Mouse (Mus musculus): ENCODE measurements around the gene Eipr1. TPM values are rescaled to one million over a fixed set of nuclear protein-coding genes. Genes with fewer than 3 reads are reported as not detected.
A peak's percentile ranks its signal among the peaks of the same experiment; 100 is the strongest.
"Not testable (repeated sequence)": the region's sequence is repeated elsewhere in the genome, so short reads cannot be mapped to it uniquely, and the experiment has no call there.

Eipr1 gene
- polyA plus RNA-seq, 1 experiment from 2014 or later: 36.0 TPM

DNA sequence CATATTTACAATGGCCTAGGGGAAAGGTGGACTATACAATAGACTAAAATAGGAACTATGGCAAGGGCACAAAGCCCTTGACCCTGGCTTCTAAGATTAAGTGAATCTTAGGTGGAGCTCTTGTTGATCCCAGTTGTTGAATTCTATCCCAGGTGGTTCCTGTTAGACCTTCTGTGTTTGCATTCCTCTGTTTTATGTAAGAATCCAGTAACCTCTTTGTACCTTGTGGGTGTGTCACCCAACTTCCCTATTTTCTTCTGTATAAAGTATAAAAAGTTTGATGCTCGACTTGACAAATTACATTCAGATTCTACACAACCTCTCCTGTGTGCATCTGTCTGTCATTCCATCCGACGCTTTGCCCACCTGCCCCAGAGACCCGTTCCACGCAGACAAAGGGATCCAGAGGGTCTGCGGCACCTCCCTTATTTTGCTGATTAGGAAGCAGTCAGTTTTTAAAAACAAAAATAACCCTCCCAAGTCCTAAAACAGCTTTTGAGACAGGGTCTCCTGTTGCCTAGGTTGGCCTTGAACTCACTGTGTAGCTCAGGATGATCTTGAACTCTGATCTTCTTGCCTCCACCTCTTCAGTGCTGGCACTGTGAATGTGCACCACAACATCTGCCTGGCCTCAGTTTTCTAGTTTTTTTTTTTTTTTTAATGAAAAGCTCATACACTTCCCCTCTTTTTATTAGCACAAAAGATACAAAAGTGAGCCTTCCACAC lies 17.9 kb upstream of the Eipr1 start:
- peaks cover 67% of the 10 kb centered on the region for H3K36me3 ChIP-seq
- H3K9me3 ChIP-seq; H3K27ac ChIP-seq; H3K27me3 ChIP-seq (ENCODE audit: insufficient read depth, poor library complexity, severe bottlenecking); DNase-seq (ENCODE audit: low spot score); H3K4me1 ChIP-seq; H3K4me3 ChIP-seq: not testable (repeated sequence)
- WGBS: 94% methylated on average over 6 of the region's 6 CpGs

DNA sequence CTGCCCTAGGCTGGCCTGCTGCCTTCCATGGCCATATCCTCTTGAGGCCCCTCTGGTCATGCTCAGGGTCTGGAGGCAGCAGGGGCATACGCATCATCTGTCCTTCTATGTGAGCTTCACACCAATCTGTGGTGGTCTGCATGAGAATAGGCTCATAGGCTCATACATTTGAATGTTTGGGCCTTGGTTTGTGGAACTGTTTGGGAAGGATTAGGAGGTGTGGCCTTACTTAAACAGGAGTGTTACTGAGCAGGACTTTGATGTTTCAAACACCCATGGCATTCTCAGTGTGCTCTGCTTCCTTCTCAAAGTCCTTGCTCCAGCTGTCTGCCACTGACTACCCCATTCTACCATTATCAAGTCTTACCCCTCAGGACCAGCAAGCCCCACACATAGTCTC lies 17.3 kb upstream of the Eipr1 start:
- H3K9me3 ChIP-seq: no peaks in the 10 kb centered on the region
- H3K36me3 ChIP-seq: peaks cover 64% of the 10 kb centered on the region
- 97% methylated on average over 1 of the region's 1 CpGs for WGBS
- no peaks in the 10 kb centered on the region for H3K4me1 ChIP-seq
- no peak overlapping the region for H3K27ac ChIP-seq
- H3K4me3 ChIP-seq: no peak overlapping the region
- no peaks in the 10 kb centered on the region for H3K27me3 ChIP-seq (ENCODE audit: insufficient read depth, poor library complexity, severe bottlenecking)
- no peak for DNase-seq (ENCODE audit: low spot score)

DNA sequence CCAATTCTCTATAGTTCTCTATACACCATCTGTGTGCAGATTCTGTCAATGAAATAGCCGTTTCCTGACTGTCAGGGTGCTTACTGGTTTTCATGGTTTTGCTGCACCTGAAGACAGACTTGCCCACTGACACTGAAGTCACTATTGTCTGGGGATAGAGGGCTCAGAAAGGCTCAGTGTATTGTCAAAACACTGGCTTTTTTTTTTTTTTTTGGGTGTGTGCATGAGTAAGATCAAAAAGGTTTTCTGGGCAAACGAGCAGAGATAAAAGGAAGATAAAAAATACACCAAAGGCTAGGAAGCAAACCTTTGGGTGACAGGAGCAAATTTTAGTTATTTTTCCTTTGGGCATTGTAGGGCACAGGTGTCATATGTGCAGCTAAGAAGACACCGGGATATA lies 16.3 kb upstream of the Eipr1 start:
- 88% methylated on average over 3 of the region's 3 CpGs for WGBS
- no peaks in the 10 kb centered on the region for H3K4me1 ChIP-seq
- no peak for DNase-seq (ENCODE audit: low spot score)
- no peaks in the 10 kb centered on the region for H3K9me3 ChIP-seq
- H3K4me3 ChIP-seq: no peak overlapping the region
- no peak overlapping the region for H3K27ac ChIP-seq
- H3K27me3 ChIP-seq (ENCODE audit: insufficient read depth, poor library complexity, severe bottlenecking): no peaks in the 10 kb centered on the region
- H3K36me3 ChIP-seq: peaks cover 59% of the 10 kb centered on the region

DNA sequence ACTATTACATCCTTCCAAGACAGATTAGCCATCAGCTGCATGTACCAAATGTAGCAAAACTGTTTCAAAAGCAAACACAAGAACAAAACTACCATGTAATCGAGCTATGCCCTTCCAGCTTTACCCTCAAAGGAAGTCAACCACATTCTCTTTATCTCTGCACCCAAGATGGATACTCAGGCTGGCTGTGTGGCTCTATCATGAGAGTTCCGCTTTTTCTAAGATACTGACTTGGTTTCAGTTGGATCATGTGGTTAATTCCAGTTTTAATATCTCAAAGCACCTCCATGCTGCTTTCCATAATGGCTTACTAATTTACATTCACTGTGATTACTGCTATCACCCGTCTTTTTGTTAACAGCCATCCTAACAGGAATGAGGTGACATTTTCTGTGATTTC lies 8.3 kb upstream of the Eipr1 start:
- 86% methylated on average over 3 of the region's 3 CpGs for WGBS
- Histone ChIP-seq H3K27me3 (ENCODE audit: insufficient read depth, poor library complexity, severe bottlenecking) (no peaks in the 10 kb centered on the region), H3K27ac (no peak overlapping the region), H3K9me3 (no peaks in the 10 kb centered on the region), H3K36me3 (peaks cover 47% of the 10 kb centered on the region), H3K4me1 (peaks cover 1% of the 10 kb centered on the region), H3K4me3 (no peak overlapping the region)
- DNase-seq (ENCODE audit: low spot score): no peak

DNA sequence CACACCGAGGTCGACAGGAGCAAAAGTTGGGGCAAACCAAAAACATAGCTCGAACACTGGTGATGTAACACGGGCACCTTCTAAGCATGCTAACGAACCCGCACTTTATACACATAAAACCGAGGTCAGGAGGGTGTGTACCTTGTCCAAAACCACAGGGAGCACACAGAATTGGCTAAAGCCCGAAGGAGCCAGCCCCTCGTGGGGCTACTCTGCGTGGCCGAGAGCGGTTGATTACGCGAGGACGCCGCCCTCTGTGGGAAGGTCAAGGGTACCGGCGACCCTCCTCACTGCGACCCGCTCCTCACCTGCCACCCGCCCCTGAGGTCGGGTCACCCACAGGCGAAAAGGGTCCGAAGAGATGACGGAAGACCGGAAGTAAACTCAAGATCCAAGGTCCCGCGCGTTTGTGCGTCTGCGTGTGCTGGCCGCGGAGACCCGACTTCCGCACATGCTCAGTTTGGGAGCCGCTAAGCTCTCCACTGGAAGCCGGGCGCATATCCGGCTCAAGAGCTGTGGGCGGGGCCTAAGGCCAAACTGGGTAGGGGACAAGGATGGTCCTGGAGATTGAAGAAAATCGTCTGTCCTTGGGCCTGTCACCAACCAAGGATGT lies 1.5 kb upstream of the Eipr1 start, which contains the start of gene Trappc12:
Gene Trappc12, minus strand, starts transcription at position 452 of the 613 bp plus-strand sequence.
- peak within 1 kb of the TSS; percentile 87 for H3K4me3 ChIP-seq
- H3K9me3 ChIP-seq: no peaks in the 10 kb centered on the region
- H3K27ac ChIP-seq: peak within 1 kb of the TSS; percentile 91
- peaks cover 22% of the 10 kb centered on the region for H3K36me3 ChIP-seq
- peak; percentile 96 for DNase-seq (ENCODE audit: low spot score)
- under 1% methylated on average over 41 of the region's 41 CpGs for WGBS
- peaks cover 34% of the 10 kb centered on the region for H3K4me1 ChIP-seq
- no peaks in the 10 kb centered on the region for H3K27me3 ChIP-seq (ENCODE audit: insufficient read depth, poor library complexity, severe bottlenecking)

DNA sequence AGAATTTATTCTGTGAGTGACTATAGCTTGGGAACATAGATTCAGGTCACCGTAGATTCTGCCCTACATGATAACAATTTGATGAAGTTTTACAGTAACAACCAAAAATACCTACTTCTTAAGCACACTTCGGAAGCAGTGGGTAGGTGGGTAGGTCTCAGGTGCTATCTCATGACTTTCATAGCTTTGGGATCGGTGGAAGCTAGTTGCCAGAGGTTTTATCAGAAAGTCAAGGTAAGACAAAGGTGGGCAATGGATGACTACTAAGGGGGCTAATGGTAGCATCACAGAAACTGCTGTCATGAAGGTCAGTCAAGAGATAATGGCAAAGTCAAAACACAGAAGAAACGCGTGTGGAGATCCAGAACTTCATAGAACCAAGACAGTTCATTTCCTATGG lies 727 bp upstream of the Eipr1 start:
- Histone ChIP-seq H3K4me1 (peaks cover 34% of the 10 kb centered on the region), H3K27ac (peak overlapping the region; percentile 91; the same call in 1 of the 2 replicates), H3K4me3 (peak overlapping the region; percentile 71; the same call in 1 of the 2 replicates), H3K9me3 (no peaks in the 10 kb centered on the region), H3K36me3 (peaks cover 14% of the 10 kb centered on the region), H3K27me3 (ENCODE audit: insufficient read depth, poor library complexity, severe bottlenecking) (no peaks in the 10 kb centered on the region)
- DNase-seq (ENCODE audit: low spot score): no peak
- 84% methylated on average over 5 of the region's 5 CpGs for WGBS

DNA sequence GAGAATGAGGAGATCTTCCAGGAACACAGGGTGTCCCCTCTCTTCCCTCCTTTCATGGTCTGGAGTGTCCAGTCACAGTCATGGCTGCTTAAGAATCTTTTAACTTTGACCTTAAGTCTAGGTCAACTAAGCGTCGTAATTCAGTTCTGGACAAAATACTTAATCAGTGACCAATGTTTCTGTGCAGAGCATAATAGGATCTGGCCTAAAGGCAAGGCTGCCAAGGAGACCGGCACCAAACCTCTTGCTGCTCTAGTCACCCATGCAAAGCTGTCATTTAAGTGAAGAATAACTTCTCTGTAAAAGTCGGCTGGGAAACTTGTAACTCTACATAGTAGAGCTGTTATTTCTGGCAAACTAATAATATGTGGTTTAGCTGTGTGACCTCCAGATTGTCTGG lies 4.4 kb downstream of the Eipr1 start:
- 83% methylated on average over 4 of the region's 4 CpGs for WGBS
- no peaks in the 10 kb centered on the region for H3K9me3 ChIP-seq
- H3K27me3 ChIP-seq (ENCODE audit: insufficient read depth, poor library complexity, severe bottlenecking): no peaks in the 10 kb centered on the region
- no peak for DNase-seq (ENCODE audit: low spot score)
- peaks cover 13% of the 10 kb centered on the region for H3K4me1 ChIP-seq
- H3K27ac ChIP-seq: no peak overlapping the region
- no peaks in the 10 kb centered on the region for H3K36me3 ChIP-seq
- no peak overlapping the region for H3K4me3 ChIP-seq

DNA sequence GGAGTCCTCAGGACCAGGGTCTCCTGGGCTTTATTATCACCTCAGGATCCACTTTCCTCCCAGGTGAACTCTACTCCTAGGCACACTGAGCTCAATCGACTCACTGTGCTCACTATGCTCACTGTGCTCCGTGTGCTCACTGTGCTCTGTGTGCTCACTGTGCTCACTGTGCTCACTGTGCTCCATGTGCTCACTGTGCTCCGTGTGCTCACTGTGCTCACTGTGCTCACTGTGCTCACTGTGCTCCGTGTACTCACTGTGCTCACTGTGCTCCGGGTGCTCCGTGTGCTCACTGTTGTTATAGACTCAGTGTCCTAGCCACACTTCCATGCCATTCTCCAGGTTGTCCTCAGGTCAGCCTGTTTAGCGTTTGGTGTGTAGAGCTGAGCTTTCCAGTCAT lies 18.4 kb downstream of the Eipr1 start:
- Histone ChIP-seq H3K36me3 (no peaks in the 10 kb centered on the region), H3K4me3 (no peak overlapping the region), H3K9me3 (no peaks in the 10 kb centered on the region), H3K4me1 (peaks cover 6% of the 10 kb centered on the region; the same call in 1 of the 2 replicates), H3K27ac (no peak overlapping the region), H3K27me3 (ENCODE audit: insufficient read depth, poor library complexity, severe bottlenecking) (no peaks in the 10 kb centered on the region)
- WGBS: 92% methylated on average over 7 of the region's 7 CpGs
- DNase-seq (ENCODE audit: low spot score): no peak

DNA sequence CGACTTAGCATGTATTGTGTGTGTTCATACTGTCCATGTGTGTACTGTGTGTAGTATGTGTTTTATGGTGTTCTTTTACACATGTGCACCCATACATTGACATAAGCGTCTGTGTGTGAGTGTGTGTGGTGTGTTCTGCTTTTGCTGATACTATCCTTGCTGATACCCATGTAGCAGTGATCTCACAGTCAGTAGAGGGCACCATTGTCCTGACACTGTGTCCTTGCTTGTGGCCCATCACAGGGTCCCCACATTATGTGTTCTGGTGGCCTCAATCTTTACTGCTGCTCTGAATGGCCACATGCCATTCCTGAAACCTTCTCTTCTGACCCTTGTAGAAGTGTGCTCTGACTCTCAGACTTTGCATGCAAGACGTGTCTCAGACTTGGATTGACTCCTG lies 22.2 kb downstream of the Eipr1 start:
- no peaks in the 10 kb centered on the region for H3K9me3 ChIP-seq
- 85% methylated on average over 3 of the region's 3 CpGs for WGBS
- DNase-seq (ENCODE audit: low spot score): no peak

DNA sequence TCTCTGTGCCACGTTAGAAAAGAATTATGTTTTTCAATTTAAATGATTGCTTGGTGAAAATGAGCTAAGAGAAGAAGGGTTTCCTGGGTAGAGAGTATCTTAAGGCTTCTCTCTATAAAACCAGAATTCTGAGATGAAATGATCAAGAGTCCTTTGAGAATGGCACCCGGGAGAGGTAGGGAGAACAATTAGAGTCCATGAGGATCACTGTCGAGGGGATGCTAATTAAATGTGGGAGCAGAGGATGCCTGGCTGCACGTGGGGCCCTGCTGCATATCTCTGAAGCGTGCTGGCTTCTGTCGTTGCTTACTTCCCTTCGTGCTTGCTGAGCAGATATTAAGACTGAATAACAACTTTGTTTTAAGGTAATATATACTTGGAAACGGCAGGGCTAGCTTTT lies 23.5 kb downstream of the Eipr1 start:
- Histone ChIP-seq H3K4me3 (no peak overlapping the region), H3K4me1 (peaks cover 9% of the 10 kb centered on the region; the same call in 1 of the 2 replicates), H3K27ac (no peak overlapping the region), H3K36me3 (no peaks in the 10 kb centered on the region), H3K27me3 (ENCODE audit: insufficient read depth, poor library complexity, severe bottlenecking) (no peaks in the 10 kb centered on the region), H3K9me3 (no peaks in the 10 kb centered on the region)
- DNase-seq (ENCODE audit: low spot score): no peak
- 56% methylated on average over 8 of the region's 8 CpGs for WGBS

More for the DNA sequence above, 22.2 kb downstream of the Eipr1 start:
- no peak overlapping the region for H3K4me3 ChIP-seq
- H3K36me3 ChIP-seq: no peaks in the 10 kb centered on the region
- H3K4me1 ChIP-seq: peaks cover 9% of the 10 kb centered on the region; the same call in 1 of the 2 replicates
- H3K27me3 ChIP-seq (ENCODE audit: insufficient read depth, poor library complexity, severe bottlenecking): no peaks in the 10 kb centered on the region
- no peak overlapping the region for H3K27ac ChIP-seq

DNA sequence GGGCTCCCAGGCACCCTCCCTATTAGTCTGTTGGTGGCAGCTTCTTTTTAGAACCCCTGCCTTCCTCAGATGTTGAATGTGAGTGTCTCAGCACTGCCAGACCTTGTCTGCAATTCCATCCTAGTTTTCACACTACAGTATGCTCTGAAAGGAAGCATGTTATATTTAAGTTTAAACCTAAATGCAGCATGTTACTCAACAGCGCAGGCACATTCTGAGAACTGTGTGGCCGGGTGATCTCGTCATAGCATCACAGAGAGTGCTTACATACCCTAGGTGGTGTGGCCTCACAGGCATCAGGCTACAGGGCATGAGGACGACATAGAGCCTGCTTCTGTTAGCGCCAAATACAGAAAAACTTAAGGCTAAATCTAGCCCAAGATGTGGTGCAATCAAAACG lies 24.0 kb downstream of the Eipr1 start:
- Histone ChIP-seq H3K27me3 (ENCODE audit: insufficient read depth, poor library complexity, severe bottlenecking) (no peaks in the 10 kb centered on the region), H3K36me3 (no peaks in the 10 kb centered on the region), H3K4me1 (peaks cover 9% of the 10 kb centered on the region; the same call in 1 of the 2 replicates), H3K9me3 (no peaks in the 10 kb centered on the region), H3K27ac (no peak overlapping the region), H3K4me3 (no peak overlapping the region)
- no peak for DNase-seq (ENCODE audit: low spot score)
- WGBS: 88% methylated on average over 6 of the region's 6 CpGs

DNA sequence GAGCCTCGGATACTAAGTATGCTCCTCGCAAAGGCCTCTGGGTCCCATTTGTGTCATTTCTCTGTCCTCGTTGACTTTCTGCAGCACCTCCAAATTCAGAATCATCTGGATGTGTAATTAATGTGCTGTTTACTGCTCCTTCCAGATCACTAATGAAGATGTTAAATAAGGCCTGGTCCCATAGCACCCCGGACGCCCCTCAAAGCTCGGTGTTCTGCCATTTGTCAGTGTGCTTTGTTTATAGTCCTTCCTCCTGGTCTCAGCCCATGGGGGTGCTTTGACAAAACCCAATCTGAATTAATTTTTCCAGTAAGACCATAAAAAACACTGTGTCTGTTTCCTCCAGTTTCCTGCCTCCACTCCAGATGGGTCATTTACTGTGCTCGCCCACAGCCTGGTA lies 28.6 kb downstream of the Eipr1 start:
- Histone ChIP-seq H3K4me1 (peaks cover 20% of the 10 kb centered on the region), H3K27me3 (ENCODE audit: insufficient read depth, poor library complexity, severe bottlenecking) (no peaks in the 10 kb centered on the region), H3K4me3 (no peak overlapping the region), H3K27ac (no peak overlapping the region), H3K9me3 (no peaks in the 10 kb centered on the region), H3K36me3 (no peaks in the 10 kb centered on the region)
- 91% methylated on average over 7 of the region's 7 CpGs for WGBS
- DNase-seq (ENCODE audit: low spot score): no peak

DNA sequence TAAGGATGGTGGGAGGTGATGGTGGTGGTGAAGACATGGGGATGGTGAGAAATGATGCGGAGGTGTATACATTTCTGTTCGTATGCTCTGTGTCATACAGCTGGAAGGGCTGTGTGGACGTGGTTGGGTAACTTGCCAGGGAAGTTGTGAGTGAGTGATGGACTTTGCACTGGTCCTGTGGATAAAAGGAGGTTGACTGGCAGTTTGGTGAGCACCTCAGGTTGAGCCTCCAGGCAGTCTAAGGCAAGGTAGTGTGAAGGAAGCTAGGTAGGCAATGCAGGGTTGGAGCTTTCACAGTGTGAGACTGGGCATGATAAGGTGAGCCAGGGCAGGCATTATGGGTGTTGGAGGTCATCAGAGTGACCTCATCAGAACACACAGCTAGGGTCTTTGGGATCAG lies 31.0 kb downstream of the Eipr1 start:
- H3K4me1 ChIP-seq: peaks cover 36% of the 10 kb centered on the region
- 91% methylated on average over 3 of the region's 3 CpGs for WGBS

More for the DNA sequence above, 31.0 kb downstream of the Eipr1 start:
- no peaks in the 10 kb centered on the region for H3K36me3 ChIP-seq
- no peaks in the 10 kb centered on the region for H3K9me3 ChIP-seq
- DNase-seq (ENCODE audit: low spot score): no peak
- no peak overlapping the region for H3K27ac ChIP-seq
- no peak overlapping the region for H3K4me3 ChIP-seq
- H3K27me3 ChIP-seq (ENCODE audit: insufficient read depth, poor library complexity, severe bottlenecking): no peaks in the 10 kb centered on the region

Data from heart, embryonic 10.5 days (tissue).